Mouse (Mus musculus): ENCODE measurements at regions not wholly inside any gene's neighbourhood (a gene's known extent, or its start where the extent isn't known, plus 50 kb on each side); places are given as distances from the start of the nearest gene placed in this dataset.

DNA sequence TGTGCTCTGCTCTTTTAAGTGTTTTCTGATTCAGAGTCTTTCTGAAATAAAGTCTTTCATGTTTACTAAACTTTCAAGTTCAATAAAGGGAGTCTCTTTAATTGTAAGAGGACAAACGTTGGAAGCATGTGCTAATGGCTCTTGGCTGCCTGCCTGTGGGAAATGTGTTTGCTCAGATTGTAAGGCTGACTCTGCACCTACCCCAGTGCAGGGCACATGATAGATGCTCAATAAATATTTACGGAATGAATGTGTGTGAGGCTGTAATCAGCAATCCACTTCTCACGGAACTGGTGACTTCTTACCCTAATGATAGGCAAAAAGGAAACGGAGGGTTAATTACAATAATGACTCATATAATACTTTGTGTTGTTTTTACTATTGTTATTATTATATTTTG is 389.0 kb upstream of the Klf4 start:
- TF ChIP-seq E2F4 (IDR thresholded peaks at IDR 0.05; ENCODE audit: insufficient read depth), result no peak
- no peak for TF ChIP-seq TCF12 (IDR thresholded peaks at IDR 0.05; ENCODE audit: insufficient read depth, poor library complexity, severe bottlenecking)
- no peak for TF ChIP-seq POLR2A (IDR thresholded peaks at IDR 0.05; ENCODE audit: insufficient read length, low read depth)
- TF ChIP-seq MYOD1 (IDR thresholded peaks at IDR 0.05; ENCODE audit: control insufficient read depth in 1 of 3, insufficient read length in 2 of 3, low read depth in 2 of 3), result no peak
- TF ChIP-seq USF1 (IDR thresholded peaks at IDR 0.05; ENCODE audit: low read depth), result no peak
- no peak for TF ChIP-seq CEBPB (IDR thresholded peaks at IDR 0.05; ENCODE audit: insufficient read depth, poor library complexity, severe bottlenecking)
- TF ChIP-seq SRF (IDR thresholded peaks at IDR 0.05; ENCODE audit: control insufficient read depth, insufficient read length, low read depth), result no peak
- no peak for TF ChIP-seq MYOG (IDR thresholded peaks at IDR 0.05; ENCODE audit: control insufficient read depth in 1 of 3, insufficient read depth in 1 of 3, insufficient read length in 2 of 3, low read depth in 2 of 3)
- TF ChIP-seq MAX (IDR thresholded peaks at IDR 0.05; ENCODE audit: low read depth), result no peak
- TF ChIP-seq POLR2AphosphoS2 (IDR thresholded peaks at IDR 0.05; ENCODE audit: insufficient read length, low read depth), result no peak
- TF ChIP-seq REST (IDR thresholded peaks at IDR 0.05; ENCODE audit: insufficient read depth, insufficient read length), result no peak
- TF ChIP-seq TCF3 (IDR thresholded peaks at IDR 0.05; ENCODE audit: insufficient read length, low read depth), result no peak

Measured in myocyte (in vitro differentiated cells).